Mouse (Mus musculus): ENCODE data around the gene Fzd10. TPM values are rescaled to one million over a fixed set of nuclear protein-coding genes. Genes with fewer than 3 reads are reported as not detected.

Fzd10 gene
- polyA plus RNA-seq, 1 experiment = 0.30 TPM

- DNase-seq (ENCODE audit: low read depth, low spot score) = no peak
- 2% methylated on average over 28 of the region's 28 CpGs for WGBS
Measured at GRCm38 (mm10) chr5:128599365-128600071, 1.1 kb upstream of the Fzd10 start.

GRCm38 (mm10) chr5:128601036-128602019, 684 bp downstream of the Fzd10 start:
- whole genome bisulfite sequencing = 2% methylated on average over 84 of the region's 87 CpGs
- no peak for DNase-seq (ENCODE audit: low read depth, low spot score)

GRCm38 (mm10) chr5:128603693-128604092, 3.0 kb downstream of the Fzd10 start:
- DNase-seq (ENCODE audit: low read depth, low spot score) = no peak
- WGBS = 89% methylated on average over 1 of the region's 1 CpGs

GRCm38 (mm10) chr5:128606596-128606995, 6.0 kb downstream of the Fzd10 start:
- WGBS = 31% methylated on average over 14 of the region's 14 CpGs
- no peak for DNase-seq (ENCODE audit: low read depth, low spot score)

- 56% methylated on average over 7 of the region's 7 CpGs for WGBS
- no peak for DNase-seq (ENCODE audit: low read depth, low spot score)
Measured at GRCm38 (mm10) chr5:128609091-128609490, 8.4 kb downstream of the Fzd10 start.

- WGBS = 21% methylated on average over 9 of the region's 9 CpGs
- DNase-seq (ENCODE audit: low read depth, low spot score) = no peak
Measured at GRCm38 (mm10) chr5:128617621-128618020, 17.0 kb downstream of the Fzd10 start.

- 32% methylated on average over 8 of the region's 8 CpGs for WGBS
- no peak for DNase-seq (ENCODE audit: low read depth, low spot score)
Measured at GRCm38 (mm10) chr5:128619987-128620386, 19.3 kb downstream of the Fzd10 start.

GRCm38 (mm10) chr5:128620408-128620807, 19.8 kb downstream of the Fzd10 start:
- no peak for DNase-seq (ENCODE audit: low read depth, low spot score)
- WGBS = 7% methylated on average over 9 of the region's 9 CpGs

GRCm38 (mm10) chr5:128627763-128628162, 27.1 kb downstream of the Fzd10 start:
- WGBS = 47% methylated on average over 5 of the region's 5 CpGs

GRCm38 (mm10) chr5:128636648-128637047, 36.0 kb downstream of the Fzd10 start:
- WGBS = 83% methylated on average over 9 of the region's 9 CpGs
- DNase-seq (ENCODE audit: low read depth, low spot score) = no peak

More at GRCm38 (mm10) chr5:128627763-128628162, 27.1 kb downstream of the Fzd10 start:
- DNase-seq (ENCODE audit: low read depth, low spot score) = no peak

- DNase-seq (ENCODE audit: low read depth, low spot score) = no peak
- 85% methylated on average over 26 of the region's 26 CpGs for WGBS
Measured at GRCm38 (mm10) chr5:128637071-128638015, 36.7 kb downstream of the Fzd10 start.

GRCm38 (mm10) chr5:128638716-128639115, 38.1 kb downstream of the Fzd10 start:
- DNase-seq (ENCODE audit: low read depth, low spot score) = no peak
- 45% methylated on average over 9 of the region's 9 CpGs for WGBS

- DNase-seq (ENCODE audit: low read depth, low spot score) = no peak
- WGBS = 29% methylated on average over 4 of the region's 4 CpGs
Measured at GRCm38 (mm10) chr5:128643065-128643464, 42.4 kb downstream of the Fzd10 start.

- 50% methylated on average over 8 of the region's 8 CpGs for WGBS
- DNase-seq (ENCODE audit: low read depth, low spot score) = no peak
Measured at GRCm38 (mm10) chr5:128645720-128646119, 45.1 kb downstream of the Fzd10 start.

GRCm38 (mm10) chr5:128646286-128646685, 45.6 kb downstream of the Fzd10 start:
- 77% methylated on average over 5 of the region's 5 CpGs for WGBS
- DNase-seq (ENCODE audit: low read depth, low spot score) = no peak

GRCm38 (mm10) chr5:128647221-128647730, 46.6 kb downstream of the Fzd10 start:
- DNase-seq (ENCODE audit: low read depth, low spot score) = no peak
- WGBS = 64% methylated on average over 10 of the region's 10 CpGs

GRCm38 (mm10) chr5:128649336-128649897, 48.8 kb downstream of the Fzd10 start:
- WGBS = 72% methylated on average over 11 of the region's 11 CpGs
- DNase-seq (ENCODE audit: low read depth, low spot score) = no peak

All from large intestine, adult 2 months (tissue).